Mouse (Mus musculus) testis, adult 2 months (tissue): ENCODE results near the gene Rpl36a-ps1.

Experiments
- CTCF ChIP-seq: fragments of 200-500 bp; IDR thresholded peaks from 2 replicates; pipeline ENCODE4 v1.5.1; 2012; ENCODE audit warnings: low read depth, mild to moderate bottlenecking, inconsistent platforms, low read length, moderate library complexity; ENCODE audit not compliant: control insufficient read depth, insufficient read depth, insufficient replicate concordance
- POLR2A ChIP-seq: fragments of 200-500 bp; IDR thresholded peaks from 2 replicates; pipeline ENCODE4 v1.6.1; 2012; ENCODE audit warnings: low read depth, mild to moderate bottlenecking, inconsistent platforms, low read length, moderate library complexity; ENCODE audit not compliant: control insufficient read depth

GRCm38 (mm10) chr14:98951626-98952290 is 42.4 kb downstream of the Rpl36a-ps1 start:
- no peak for TF ChIP-seq POLR2A
- no peak for TF ChIP-seq CTCF
